Mouse (Mus musculus): ENCODE results near the gene Nkx2-1. TPM values are rescaled to one million over a fixed set of nuclear protein-coding genes. Genes with fewer than 3 reads are reported as not detected.

Gene Nkx2-1
- polyA plus RNA-seq, 1 experiment from 2014 or later: not detected

GRCm38 (mm10) chr12:56519738-56520191, 16.9 kb downstream of the Nkx2-1 start:
- no peak for ATAC-seq
- peaks cover 65% of the 10 kb centered on the region for H3K27me3 ChIP-seq (ENCODE audit: insufficient read depth, low read length)
- no peak overlapping the region for H3K9ac ChIP-seq (replicated peaks)

GRCm38 (mm10) chr12:56519071-56519737, 17.5 kb downstream of the Nkx2-1 start:
- Histone ChIP-seq H3K27me3 (ENCODE audit: insufficient read depth, low read length) (peaks cover 59% of the 10 kb centered on the region), H3K9me3 (ENCODE audit: low read length) (no peaks in the 10 kb centered on the region), H3K27ac (ENCODE audit: low read depth) (no peak overlapping the region), H3K4me3 (ENCODE audit: low read depth, low read length) (no peak overlapping the region), H3K4me2 (ENCODE audit: low read depth, low read length) (no peak overlapping the region), H3K36me3 (replicated peaks; ENCODE audit: insufficient read depth, low read length) (no peaks in the 10 kb centered on the region), H3K4me1 (ENCODE audit: insufficient read depth) (no peaks in the 10 kb centered on the region), H3K9ac (replicated peaks) (no peak overlapping the region)
- ATAC-seq: no peak
- TF ChIP-seq CTCF (IDR thresholded peaks at IDR 0.05; ENCODE audit: low read depth) (no peak), EP300 (IDR thresholded peaks at IDR 0.05; ENCODE audit: low read depth) (no peak)
- no peak for DNase-seq
- 23% methylated on average over 13 of the region's 13 CpGs for WGBS (ENCODE audit: insufficient replicate concordance)

More at GRCm38 (mm10) chr12:56519738-56520191, 16.9 kb downstream of the Nkx2-1 start:
- TF ChIP-seq CTCF (IDR thresholded peaks at IDR 0.05; ENCODE audit: low read depth) (no peak), EP300 (IDR thresholded peaks at IDR 0.05; ENCODE audit: low read depth) (no peak)
- H3K4me2 ChIP-seq (ENCODE audit: low read depth, low read length): no peak overlapping the region
- H3K27ac ChIP-seq (ENCODE audit: low read depth): no peak overlapping the region
- H3K4me1 ChIP-seq (ENCODE audit: insufficient read depth): no peaks in the 10 kb centered on the region
- H3K4me3 ChIP-seq (ENCODE audit: low read depth, low read length): no peak overlapping the region
- H3K9me3 ChIP-seq (ENCODE audit: low read length): no peaks in the 10 kb centered on the region
- 4% methylated on average over 30 of the region's 30 CpGs for WGBS (ENCODE audit: insufficient replicate concordance)
- no peak for DNase-seq
- no peaks in the 10 kb centered on the region for H3K36me3 ChIP-seq (replicated peaks; ENCODE audit: insufficient read depth, low read length)

GRCm38 (mm10) chr12:56518221-56518620, 18.5 kb downstream of the Nkx2-1 start:
- 54% methylated on average over 5 of the region's 5 CpGs for WGBS (ENCODE audit: insufficient replicate concordance)
- DNase-seq: no peak
- no peak overlapping the region for H3K9ac ChIP-seq (replicated peaks)
- no peak for ATAC-seq
- TF ChIP-seq CTCF (IDR thresholded peaks at IDR 0.05; ENCODE audit: low read depth): no peak
- no peak for TF ChIP-seq EP300 (IDR thresholded peaks at IDR 0.05; ENCODE audit: low read depth)
- no peaks in the 10 kb centered on the region for H3K9me3 ChIP-seq (ENCODE audit: low read length)
- no peak overlapping the region for H3K4me2 ChIP-seq (ENCODE audit: low read depth, low read length)
- no peak overlapping the region for H3K27ac ChIP-seq (ENCODE audit: low read depth)
- H3K4me1 ChIP-seq (ENCODE audit: insufficient read depth): no peaks in the 10 kb centered on the region
- no peaks in the 10 kb centered on the region for H3K36me3 ChIP-seq (replicated peaks; ENCODE audit: insufficient read depth, low read length)
- no peak overlapping the region for H3K4me3 ChIP-seq (ENCODE audit: low read depth, low read length)
- H3K27me3 ChIP-seq (ENCODE audit: insufficient read depth, low read length): peaks cover 54% of the 10 kb centered on the region

- Histone ChIP-seq H3K4me1 (ENCODE audit: insufficient read depth) (no peaks in the 10 kb centered on the region), H3K9me3 (ENCODE audit: low read length) (no peaks in the 10 kb centered on the region), H3K9ac (replicated peaks) (no peak overlapping the region), H3K27me3 (ENCODE audit: insufficient read depth, low read length) (peaks cover 23% of the 10 kb centered on the region), H3K36me3 (replicated peaks; ENCODE audit: insufficient read depth, low read length) (no peaks in the 10 kb centered on the region), H3K4me2 (ENCODE audit: low read depth, low read length) (no peak overlapping the region), H3K4me3 (ENCODE audit: low read depth, low read length) (no peak overlapping the region), H3K27ac (ENCODE audit: low read depth) (no peak overlapping the region)
- ATAC-seq (no peak), DNase-seq (no peak)
- TF ChIP-seq CTCF (IDR thresholded peaks at IDR 0.05; ENCODE audit: low read depth) (no peak), EP300 (IDR thresholded peaks at IDR 0.05; ENCODE audit: low read depth) (no peak)
- WGBS (ENCODE audit: insufficient replicate concordance): 75% methylated on average over 5 of the region's 5 CpGs
Measured at GRCm38 (mm10) chr12:56514831-56515230, 21.9 kb downstream of the Nkx2-1 start.

- no peaks in the 10 kb centered on the region for H3K36me3 ChIP-seq (replicated peaks; ENCODE audit: insufficient read depth, low read length)
Measured at GRCm38 (mm10) chr12:56508413-56508812, 28.3 kb downstream of the Nkx2-1 start.

GRCm38 (mm10) chr12:56487046-56487445, 49.7 kb downstream of the Nkx2-1 start:
- Histone ChIP-seq H3K4me3 (ENCODE audit: low read depth, low read length) (no peak overlapping the region), H3K4me2 (ENCODE audit: low read depth, low read length) (no peak overlapping the region), H3K9me3 (ENCODE audit: low read length) (no peaks in the 10 kb centered on the region), H3K4me1 (ENCODE audit: insufficient read depth) (no peaks in the 10 kb centered on the region), H3K36me3 (replicated peaks; ENCODE audit: insufficient read depth, low read length) (no peaks in the 10 kb centered on the region), H3K9ac (replicated peaks) (no peak overlapping the region), H3K27ac (ENCODE audit: low read depth) (no peak overlapping the region), H3K27me3 (ENCODE audit: insufficient read depth, low read length) (no peaks in the 10 kb centered on the region)
- TF ChIP-seq CTCF (IDR thresholded peaks at IDR 0.05; ENCODE audit: low read depth): no peak
- TF ChIP-seq EP300 (IDR thresholded peaks at IDR 0.05; ENCODE audit: low read depth): no peak
- ATAC-seq: no peak
- 37% methylated on average over 3 of the region's 3 CpGs for WGBS (ENCODE audit: insufficient replicate concordance)
- no peak for DNase-seq

More at GRCm38 (mm10) chr12:56508413-56508812, 28.3 kb downstream of the Nkx2-1 start:
- Histone ChIP-seq H3K9ac (replicated peaks) (no peak overlapping the region), H3K27me3 (ENCODE audit: insufficient read depth, low read length) (no peaks in the 10 kb centered on the region), H3K9me3 (ENCODE audit: low read length) (no peaks in the 10 kb centered on the region), H3K4me3 (ENCODE audit: low read depth, low read length) (no peak overlapping the region), H3K27ac (ENCODE audit: low read depth) (no peak overlapping the region), H3K4me1 (ENCODE audit: insufficient read depth) (no peaks in the 10 kb centered on the region), H3K4me2 (ENCODE audit: low read depth, low read length) (no peak overlapping the region)
- TF ChIP-seq EP300 (IDR thresholded peaks at IDR 0.05; ENCODE audit: low read depth): no peak
- DNase-seq (no peak), ATAC-seq (no peak)
- WGBS (ENCODE audit: insufficient replicate concordance): 50% methylated on average over 8 of the region's 8 CpGs
